Mouse (Mus musculus): Measurements from ENCODE around the gene Gm20431.

DNA sequence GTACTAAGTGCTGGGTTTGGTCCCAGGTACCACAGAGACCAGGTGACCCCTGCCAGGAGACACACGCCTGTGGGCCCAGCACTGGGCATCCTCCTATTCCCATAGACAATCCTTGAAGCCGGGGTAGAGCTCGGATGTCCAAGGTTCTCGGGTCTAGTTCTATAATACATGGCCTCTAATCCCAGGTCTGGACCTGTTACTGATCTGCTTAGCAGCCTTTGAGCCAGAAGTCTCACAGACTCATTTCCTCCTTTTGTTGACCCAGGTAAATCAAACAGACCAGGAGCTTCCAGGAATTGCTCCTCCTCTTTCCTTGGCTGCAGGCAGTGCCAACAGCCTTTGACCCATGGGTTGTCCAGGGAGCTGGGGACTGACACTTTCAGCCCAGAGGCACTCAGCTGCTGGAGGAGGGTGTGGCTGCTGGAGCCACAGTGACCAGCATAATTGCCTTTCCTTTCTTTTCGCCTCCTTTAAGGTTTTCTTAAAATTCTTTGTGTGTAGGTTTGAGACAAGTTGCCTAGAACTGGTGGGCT lies 9.9 kb upstream of the Gm20431 start:
- TF ChIP-seq POLR2A (IDR thresholded peaks at IDR 0.05; ENCODE audit: extremely low read depth, insufficient read depth, low read length) = no peak
- no peak for TF ChIP-seq CTCF (IDR thresholded peaks at IDR 0.05; ENCODE audit: extremely low read depth, insufficient read depth, low read length)

All from cortical plate, adult 2 months (tissue).